Mouse (Mus musculus) ES-E14 (cell line): ENCODE measurements at regions not wholly inside any gene's neighbourhood (a gene's known extent, or its start where the extent isn't known, plus 50 kb on each side); places are given as distances from the start of the nearest gene placed in this dataset.

Experiments
- DNase-seq: peaks from one replicate; pipeline ENCODE4 v3.0.0-alpha.2; 2013; ENCODE audit warnings: low read depth, low spot score
- H3K27ac ChIP-seq: 2 replicates; pipeline ENCODE4 v1.5.1; 2012; ENCODE audit warnings: low read depth, mild to moderate bottlenecking, low read length, moderate library complexity, mixed read lengths; ENCODE audit not compliant: poor library complexity, insufficient read depth, severe bottlenecking
- H3K36me3 ChIP-seq: 2 replicates; pipeline ENCODE4 v1.6.1; 2012; ENCODE audit warnings: mild to moderate bottlenecking, low read length, moderate library complexity, mixed read lengths; ENCODE audit not compliant: control insufficient read depth, poor library complexity, insufficient read depth, severe bottlenecking
- H3K4me1 ChIP-seq, 2 experiments: fragments of 150-350 bp in 1 of 2; sonication (generic) in 1 of 2; 2 replicates each; pipeline ENCODE4 v1.6.1; 2012; ENCODE audit warnings: low read length in 2 of 2, mild to moderate bottlenecking in 1 of 2, mixed read lengths in 1 of 2; ENCODE audit not compliant: control insufficient read depth in 2 of 2, insufficient read depth in 2 of 2, poor library complexity in 1 of 2
- H3K4me3 ChIP-seq, 2 experiments: fragments of 150-350 bp in 1 of 2; sonication (generic) in 1 of 2; 2 replicates each; pipeline ENCODE4 v1.5.1; 2012; ENCODE audit warnings: low read length in 2 of 2, low read depth in 1 of 2, mild to moderate bottlenecking in 1 of 2, mixed read lengths in 1 of 2; ENCODE audit not compliant: insufficient read depth in 1 of 2, poor library complexity in 1 of 2, severe bottlenecking in 1 of 2
- H3K9ac ChIP-seq: 2 replicates; pipeline ENCODE4 v1.6.1; 2012; ENCODE audit warnings: low read depth, mild to moderate bottlenecking, low read length, mixed read lengths; ENCODE audit not compliant: poor library complexity, insufficient read depth, severe bottlenecking
- H3K9me3 ChIP-seq: fragments of 150-350 bp; sonication (generic); 2 replicates; pipeline ENCODE4 v1.6.1; 2012; ENCODE audit warnings: low read depth, mild to moderate bottlenecking, low read length; ENCODE audit not compliant: control insufficient read depth, insufficient read depth
- CHD2 ChIP-seq: IDR thresholded peaks from 2 replicates; pipeline ENCODE4 v1.6.1; 2014; ENCODE audit warnings: mild to moderate bottlenecking, low read depth, low read length, inconsistent platforms
- HCFC1 ChIP-seq: IDR thresholded peaks from 2 replicates; pipeline ENCODE4 v1.6.1; 2012; ENCODE audit warnings: low read length, inconsistent platforms, borderline replicate concordance; ENCODE audit not compliant: insufficient read depth
- MAFK ChIP-seq: IDR thresholded peaks from 2 replicates; pipeline ENCODE4 v1.6.1; 2014; ENCODE audit warnings: mild to moderate bottlenecking, low read depth, low read length, inconsistent platforms; ENCODE audit not compliant: insufficient read depth
- ZC3H11A ChIP-seq: IDR thresholded peaks from 2 replicates; pipeline ENCODE4 v1.6.1; 2012; ENCODE audit warnings: low read depth, mild to moderate bottlenecking, inconsistent platforms, low read length, borderline replicate concordance
- ZNF384 ChIP-seq: IDR thresholded peaks from 2 replicates; pipeline ENCODE4 v1.6.1; 2012; ENCODE audit warnings: low read depth, low read length, inconsistent platforms
- in situ Hi-C, 2 experiments: fragments of 600-800 bp; cut with MboI; formaldehyde crosslinking; loops; one replicate each; pipeline ENCODE4 v1.15.1; 2025; ENCODE audit warnings: low sequenced_read_pairs in 2 of 2, inconsistent platforms in 1 of 2; ENCODE audit not compliant: unreplicated experiment in 2 of 2

- H3K27ac ChIP-seq: no peak overlapping the region
- in situ Hi-C loops: no loop called here
- H3K36me3 ChIP-seq: no peaks in the 10 kb centered on the region
- H3K4me1 ChIP-seq: no peaks in the 10 kb centered on the region
- no peak for DNase-seq
- no peak for TF ChIP-seq CHD2
- TF ChIP-seq MAFK: no peak
- no peak for TF ChIP-seq ZC3H11A
- no peak for TF ChIP-seq HCFC1
- no peak for TF ChIP-seq ZNF384
- H3K9me3 ChIP-seq: no peaks in the 10 kb centered on the region
- no peak overlapping the region for H3K4me3 ChIP-seq
- no peak overlapping the region for H3K9ac ChIP-seq
These were observed 78.8 kb downstream of the Nkx2-1 start for GRCm38 (mm10) chr12:56457951-56458350.

- in situ Hi-C loops: no loop called here
- Histone ChIP-seq H3K36me3 (no peaks in the 10 kb centered on the region), H3K9ac (no peak overlapping the region), H3K4me1 (no peaks in the 10 kb centered on the region), H3K9me3 (no peaks in the 10 kb centered on the region), H3K27ac (no peak overlapping the region), H3K4me3 (no peak overlapping the region)
- TF ChIP-seq ZNF384: no peak
- no peak for TF ChIP-seq MAFK
- TF ChIP-seq CHD2: no peak
- TF ChIP-seq ZC3H11A: no peak
- TF ChIP-seq HCFC1: no peak
- no peak for DNase-seq
These were observed 79.4 kb downstream of the Nkx2-1 start for GRCm38 (mm10) chr12:56457356-56457755.

- Histone ChIP-seq H3K36me3 (no peaks in the 10 kb centered on the region), H3K9me3 (no peaks in the 10 kb centered on the region), H3K27ac (no peak overlapping the region), H3K9ac (no peak overlapping the region), H3K4me3 (no peak overlapping the region), H3K4me1 (no peaks in the 10 kb centered on the region)
- in situ Hi-C loops: no loop called here
- no peak for DNase-seq
- TF ChIP-seq CHD2: no peak
- TF ChIP-seq ZNF384: no peak
- no peak for TF ChIP-seq MAFK
- TF ChIP-seq HCFC1: no peak
- no peak for TF ChIP-seq ZC3H11A
These were observed 86.4 kb downstream of the Nkx2-1 start for GRCm38 (mm10) chr12:56450261-56450660.

GRCm38 (mm10) chr12:56448786-56449564 is 87.7 kb downstream of the Nkx2-1 start:
- Histone ChIP-seq H3K4me1 (no peaks in the 10 kb centered on the region), H3K36me3 (no peaks in the 10 kb centered on the region), H3K9me3 (no peaks in the 10 kb centered on the region), H3K27ac (no peak overlapping the region), H3K9ac (no peak overlapping the region), H3K4me3 (no peak overlapping the region)
- in situ Hi-C loops: no loop called here
- TF ChIP-seq ZC3H11A (no peak), HCFC1 (no peak), CHD2 (no peak), MAFK (no peak), ZNF384 (no peak)
- DNase-seq: no peak
